Mouse (Mus musculus): ENCODE measurements around the gene Tnr.

The Tnr gene

DNA sequence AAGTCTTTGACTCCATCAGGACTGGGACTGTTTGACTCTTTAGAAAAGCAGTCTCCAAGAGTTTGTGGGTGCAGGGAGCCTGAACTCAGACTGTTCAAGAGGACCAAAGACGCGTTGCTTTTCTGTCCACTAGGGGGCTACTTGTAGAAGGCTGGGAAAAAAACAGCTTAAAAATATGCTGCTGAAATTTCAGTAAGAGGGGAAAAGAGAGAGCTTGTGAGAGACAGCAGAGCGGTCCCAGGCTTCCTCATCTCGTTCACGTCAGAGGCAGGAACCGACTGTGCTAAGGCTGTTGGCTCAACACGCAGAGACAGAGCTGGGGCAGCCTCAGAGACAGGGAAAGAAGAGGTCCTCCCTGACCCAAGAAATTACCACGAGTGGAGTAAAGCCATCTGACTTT is at the start of gene Tnr:
Tnr (plus strand) TSS at position 192 of the 400 bp plus-strand sequence.
- no peak for DNase-seq (ENCODE audit: low read depth in 1 of 2, low spot score in 2 of 2)

DNA sequence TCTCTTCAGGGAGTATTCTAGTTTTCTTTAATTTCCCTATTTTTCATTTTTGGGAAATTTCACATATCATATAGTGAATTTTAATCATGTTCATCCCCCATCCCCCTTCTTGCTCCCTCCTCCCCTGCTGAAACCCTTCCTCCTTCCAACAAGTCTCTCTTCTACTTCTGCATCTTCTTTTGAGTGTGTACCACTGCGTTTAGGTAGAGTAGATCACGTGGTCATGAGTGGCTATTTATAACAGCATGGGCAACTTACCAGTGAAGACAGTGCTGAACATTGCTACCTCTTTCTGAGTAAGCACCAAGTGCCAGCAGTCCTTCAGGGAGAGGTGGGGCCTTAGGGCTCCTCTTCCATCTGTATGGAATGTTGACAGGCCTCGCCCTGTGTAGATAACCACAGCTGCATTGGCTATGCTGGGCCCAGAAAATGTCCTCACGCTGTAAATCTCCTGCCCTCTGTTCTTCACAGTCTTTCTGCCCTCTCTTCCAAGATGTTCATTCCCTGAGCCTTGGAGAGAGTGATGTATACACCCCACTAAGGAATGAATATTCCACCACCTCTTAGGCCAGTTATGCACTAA is 33.6 kb upstream of the Tnr start:
- DNase-seq (ENCODE audit: low read depth in 1 of 2, low spot score in 2 of 2), result no peak

DNA sequence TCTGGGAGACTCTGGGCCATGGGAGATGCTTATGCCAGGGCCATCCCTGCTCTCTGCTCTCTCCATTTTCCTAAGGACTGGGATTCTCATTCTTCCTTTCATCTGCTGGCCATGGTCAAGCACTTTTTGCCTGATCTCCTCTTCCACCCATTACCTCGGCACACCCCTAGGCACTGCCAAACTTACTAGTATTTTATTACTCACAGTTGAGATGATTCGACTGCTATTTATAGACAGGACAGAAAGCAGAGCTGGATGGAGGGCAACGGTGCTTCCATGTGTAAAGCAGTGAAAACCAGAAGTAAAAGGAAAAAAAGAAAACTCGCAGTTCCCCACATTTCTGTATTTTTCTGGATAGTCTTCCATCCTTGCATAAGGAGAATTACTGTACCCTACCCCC is 31.0 kb upstream of the Tnr start:
- DNase-seq (ENCODE audit: low read depth in 1 of 2, low spot score in 2 of 2), result no peak

DNA sequence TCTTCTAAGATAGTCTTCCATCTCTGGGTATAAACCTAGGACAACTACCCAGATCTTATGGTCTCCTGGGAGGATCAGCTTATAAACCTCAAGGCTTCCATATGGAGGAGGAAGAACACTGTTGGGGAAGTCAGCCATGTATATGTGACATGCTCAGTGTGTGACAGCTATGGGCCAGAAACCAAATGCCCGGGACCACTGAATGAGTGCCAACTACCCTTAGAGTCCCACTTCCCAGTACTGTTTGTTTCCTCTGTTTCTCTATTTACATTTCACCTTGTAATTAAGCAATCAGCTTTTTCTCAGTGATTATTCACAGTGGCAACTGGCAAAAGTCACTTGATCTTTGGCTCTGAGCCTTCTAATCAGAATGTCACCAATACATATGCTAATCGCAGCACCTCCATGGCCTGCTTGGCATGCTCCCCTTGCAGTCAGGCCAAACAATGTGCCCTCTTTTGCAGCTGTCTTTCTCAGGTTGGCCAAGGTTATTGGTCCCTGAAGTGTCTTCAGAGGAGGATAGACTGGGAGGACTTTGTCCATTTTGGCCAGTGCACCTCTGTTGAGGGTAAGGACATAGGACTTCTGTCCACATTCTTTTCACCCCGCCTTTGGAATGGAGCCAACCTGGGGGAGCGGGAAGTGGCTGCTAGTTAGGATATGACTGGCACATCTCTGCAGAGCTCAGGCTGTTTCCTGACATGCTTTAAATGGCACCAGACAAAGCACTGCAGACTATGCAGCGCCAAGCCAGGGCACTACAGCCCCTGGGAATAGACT is 29.7 kb upstream of the Tnr start:
- no peak for DNase-seq (ENCODE audit: low read depth in 1 of 2, low spot score in 2 of 2)

DNA sequence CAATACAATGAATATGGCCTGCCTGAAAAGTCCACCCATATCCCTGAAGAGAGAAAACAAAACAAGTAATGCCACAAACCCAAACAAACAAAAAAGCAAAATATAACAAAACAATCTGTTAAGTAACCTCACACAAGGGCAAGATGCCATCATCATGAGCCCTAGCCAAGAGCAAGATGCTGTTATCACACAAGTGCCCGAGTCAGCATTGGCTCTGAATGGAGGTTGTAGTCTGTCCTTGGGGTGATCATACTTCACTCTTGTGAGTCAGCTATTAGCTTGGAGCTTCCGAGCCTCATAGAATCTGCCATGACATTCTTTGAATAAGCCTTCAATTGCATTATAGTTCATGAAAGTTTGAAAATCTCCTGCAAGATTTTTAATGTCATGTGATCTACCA is 25.3 kb upstream of the Tnr start:
- DNase-seq (ENCODE audit: low read depth in 1 of 2, low spot score in 2 of 2), result no peak

DNA sequence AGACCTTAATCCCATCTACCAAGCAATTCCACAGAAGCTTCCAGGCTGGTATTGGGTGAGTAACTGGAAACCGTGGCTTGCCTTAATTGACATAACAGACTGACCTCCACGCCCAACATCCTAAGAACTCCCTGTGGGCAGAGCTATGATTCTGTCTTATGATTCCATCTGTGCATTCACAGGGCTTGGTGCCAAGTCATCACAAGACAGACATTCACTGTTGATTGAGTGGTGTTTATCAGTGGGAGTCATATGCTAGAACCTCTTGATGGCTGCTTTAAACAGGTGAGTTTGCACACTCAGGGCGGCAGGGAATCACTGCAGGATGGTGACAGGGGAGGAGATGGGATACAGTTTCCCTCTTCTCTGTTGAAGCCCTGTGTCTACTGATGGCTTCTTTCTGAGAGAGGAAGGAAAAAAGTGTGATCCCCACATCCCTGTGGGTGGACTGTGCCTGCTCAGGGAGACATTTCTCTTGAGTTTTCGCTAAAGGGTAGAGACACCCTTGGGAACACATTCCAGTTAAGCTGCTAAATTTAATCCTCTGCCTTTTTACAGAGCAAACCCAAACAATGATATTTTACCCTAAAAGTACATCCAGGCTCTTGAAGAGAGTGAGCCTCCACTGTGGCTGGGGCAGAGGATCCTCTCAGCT is 23.6 kb upstream of the Tnr start:
- DNase-seq (ENCODE audit: low read depth in 1 of 2, low spot score in 2 of 2), result no peak

DNA sequence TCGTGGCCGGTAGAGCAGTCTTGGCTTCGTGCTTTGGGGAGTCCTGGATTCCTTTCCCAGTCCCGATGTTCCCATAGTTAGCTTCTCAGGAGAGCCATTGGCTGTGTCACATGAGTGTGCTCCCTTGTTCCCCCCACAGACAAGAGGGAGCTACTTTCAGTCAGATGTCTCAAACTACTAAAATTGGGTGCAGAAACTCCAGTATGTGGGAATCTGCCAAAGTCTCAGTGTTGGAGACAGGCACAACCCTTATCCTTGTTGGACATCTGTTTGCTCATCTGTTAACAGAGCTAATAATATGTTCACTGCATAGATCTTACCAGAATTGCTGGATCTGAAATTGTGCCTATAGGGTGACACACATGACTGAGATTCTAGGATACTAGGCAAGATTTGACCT is 21.7 kb upstream of the Tnr start:
- no peak for DNase-seq (ENCODE audit: low read depth in 1 of 2, low spot score in 2 of 2)

DNA sequence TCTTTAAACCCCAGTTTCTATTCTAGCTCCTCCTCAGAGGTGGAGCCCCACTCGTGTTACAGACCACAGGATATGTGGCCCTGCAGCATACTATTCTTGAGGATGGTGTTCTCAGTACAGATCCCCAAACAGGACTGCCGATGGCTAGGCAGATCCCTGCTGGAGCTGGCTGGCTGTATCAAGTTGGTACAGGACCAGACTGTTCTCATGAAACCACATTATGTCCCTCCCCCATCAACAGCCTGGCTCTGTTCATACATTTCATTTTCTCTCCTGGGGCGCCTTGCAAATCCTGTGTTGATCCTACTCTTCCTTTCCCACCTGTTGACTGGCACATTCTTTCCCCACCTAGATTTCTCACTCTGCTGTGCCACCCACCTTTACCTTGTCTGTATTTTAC is 12.9 kb upstream of the Tnr start:
- DNase-seq (ENCODE audit: low read depth in 1 of 2, low spot score in 2 of 2), result no peak

DNA sequence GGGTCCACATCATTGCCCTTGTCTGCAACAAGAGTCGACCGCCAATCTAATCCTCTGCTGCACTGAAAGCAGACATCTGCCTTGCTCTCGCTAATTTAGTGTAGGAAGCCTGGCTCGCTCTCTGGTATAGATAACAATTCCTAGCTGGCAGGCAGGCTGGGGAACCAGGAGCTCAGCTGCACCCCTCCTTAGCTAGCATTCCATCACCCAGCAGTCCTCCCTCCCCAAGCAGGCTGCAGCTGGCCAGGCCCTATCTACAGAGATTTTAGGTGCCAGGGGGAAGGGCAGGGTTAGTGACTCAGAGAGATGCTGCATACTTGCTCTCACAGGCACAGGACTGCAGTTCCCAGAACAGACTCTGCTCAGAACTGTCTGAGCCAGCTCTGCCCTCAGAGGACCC is 5.9 kb upstream of the Tnr start:
- no peak for DNase-seq (ENCODE audit: low read depth in 1 of 2, low spot score in 2 of 2)

DNA sequence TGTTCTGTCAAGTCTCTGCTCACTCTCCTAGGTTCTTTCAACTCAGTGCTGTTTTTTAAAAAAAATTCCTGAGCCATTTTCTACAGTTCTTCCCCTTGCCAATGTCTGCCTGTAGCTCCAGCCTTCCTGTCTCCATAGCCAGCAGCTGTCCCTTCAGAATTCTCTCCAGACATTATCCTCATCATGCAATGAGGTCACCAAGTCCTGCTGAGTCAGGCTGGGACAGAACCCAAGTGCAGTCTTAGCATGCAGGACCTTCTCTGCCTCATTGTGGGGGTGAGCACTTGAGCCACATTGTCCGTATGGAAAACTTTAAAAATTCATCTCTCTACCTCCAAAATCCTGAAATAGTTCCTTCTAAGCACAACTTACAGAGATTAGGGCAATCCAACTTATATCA is 4.4 kb upstream of the Tnr start:
- DNase-seq (ENCODE audit: low read depth in 1 of 2, low spot score in 2 of 2), result no peak

DNA sequence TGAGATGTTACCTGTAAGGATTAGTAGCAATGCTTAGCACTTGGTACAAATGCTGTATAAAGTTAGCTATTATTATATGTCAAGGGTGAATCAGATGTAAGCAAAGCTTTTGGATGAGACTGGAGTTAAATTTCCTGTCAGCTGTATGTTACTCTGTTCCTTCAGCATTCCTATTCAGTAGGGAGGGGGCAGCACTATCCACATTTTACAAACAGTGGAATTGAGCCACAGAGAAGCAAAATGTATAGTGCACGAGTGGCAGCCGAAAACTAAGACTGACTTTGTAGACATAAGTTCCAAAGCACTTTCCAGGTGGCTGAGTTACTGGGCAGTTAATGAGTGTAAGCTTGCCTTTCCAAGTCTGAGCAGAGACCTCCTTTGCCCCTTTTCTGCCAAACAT is 500 bp upstream of the Tnr start:
- no peak for DNase-seq (ENCODE audit: low read depth in 1 of 2, low spot score in 2 of 2)

DNA sequence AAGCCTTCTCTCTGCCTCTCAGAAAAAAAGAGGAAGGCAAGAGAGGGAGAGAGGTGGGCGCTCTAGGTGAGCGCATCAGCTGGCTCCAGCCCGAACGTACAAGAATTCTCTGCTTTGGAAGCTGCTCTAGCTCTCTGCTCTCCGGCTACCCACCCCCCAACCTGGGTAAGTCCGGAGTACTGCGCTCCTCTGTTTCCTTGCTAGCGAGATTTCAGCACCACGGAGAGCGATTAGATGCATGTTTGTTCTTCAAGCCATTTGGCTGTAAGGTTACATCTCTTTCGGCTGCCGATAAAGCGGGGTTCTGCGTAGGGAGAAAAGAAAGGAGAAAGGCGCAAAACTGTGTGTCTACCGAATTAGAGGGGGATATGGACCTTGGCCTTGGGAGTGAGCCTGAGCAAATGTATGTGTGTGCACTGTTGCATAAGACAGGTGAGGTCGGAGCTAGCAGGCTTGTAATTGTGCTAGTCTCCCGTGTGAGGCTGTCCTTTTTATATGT is 531 bp downstream of the Tnr start:
- no peak for DNase-seq (ENCODE audit: low read depth in 1 of 2, low spot score in 2 of 2)

DNA sequence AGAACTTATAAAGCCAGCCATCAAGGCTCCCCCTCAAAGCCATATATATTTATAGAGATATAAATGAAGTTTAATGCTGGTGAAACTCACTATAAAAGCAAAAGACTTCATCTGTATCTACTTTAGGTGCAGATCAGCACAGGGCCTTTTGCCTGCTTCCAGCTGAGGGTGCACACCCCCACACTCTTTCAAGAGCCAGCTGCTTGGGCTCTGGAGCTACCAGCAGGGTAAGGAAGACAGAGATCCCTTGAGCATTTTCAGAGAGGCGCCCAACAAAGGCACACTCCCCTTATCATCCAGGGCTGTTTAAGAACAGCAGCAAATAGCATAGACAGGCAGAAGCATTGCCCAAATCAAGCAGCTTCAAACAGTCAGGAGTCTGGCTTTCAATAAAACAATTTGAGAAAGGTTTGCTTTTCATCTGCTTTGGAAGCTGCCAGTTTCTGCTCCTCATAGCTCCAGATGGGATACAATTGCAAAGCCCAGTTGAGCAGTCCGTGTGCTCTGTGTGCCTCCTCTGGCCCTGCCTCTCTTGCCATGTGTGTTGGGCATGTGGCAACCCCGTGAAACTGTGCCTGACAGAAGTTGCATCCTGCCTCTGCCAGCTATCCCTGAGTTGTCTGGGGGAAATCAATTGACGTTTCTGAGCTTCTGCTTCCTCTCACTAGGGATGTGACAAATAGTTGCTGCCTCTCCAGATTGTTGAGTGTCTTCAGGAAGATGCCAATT is 9.4 kb downstream of the Tnr start:
- DNase-seq (ENCODE audit: low read depth in 1 of 2, low spot score in 2 of 2), result no peak

DNA sequence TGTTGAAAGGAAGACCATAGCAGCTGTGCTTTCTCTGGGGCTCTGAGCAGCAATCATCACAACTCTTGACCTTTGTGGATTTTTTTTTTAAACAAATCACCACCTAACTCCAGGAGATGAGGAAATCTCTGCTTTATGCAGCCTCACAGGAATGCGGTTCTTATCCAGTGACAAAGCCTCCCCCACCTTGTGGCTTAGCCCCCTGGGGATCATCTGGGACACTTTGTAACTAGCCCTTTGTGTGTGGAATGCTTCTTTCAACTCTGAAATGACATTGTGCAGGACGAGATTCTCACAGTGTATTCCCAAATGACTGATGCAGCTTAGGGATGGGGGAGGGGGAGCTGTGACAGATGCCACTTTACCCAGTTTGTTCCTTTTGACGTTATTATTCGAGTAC is 12.0 kb downstream of the Tnr start:
- DNase-seq (ENCODE audit: low read depth in 1 of 2, low spot score in 2 of 2), result no peak

DNA sequence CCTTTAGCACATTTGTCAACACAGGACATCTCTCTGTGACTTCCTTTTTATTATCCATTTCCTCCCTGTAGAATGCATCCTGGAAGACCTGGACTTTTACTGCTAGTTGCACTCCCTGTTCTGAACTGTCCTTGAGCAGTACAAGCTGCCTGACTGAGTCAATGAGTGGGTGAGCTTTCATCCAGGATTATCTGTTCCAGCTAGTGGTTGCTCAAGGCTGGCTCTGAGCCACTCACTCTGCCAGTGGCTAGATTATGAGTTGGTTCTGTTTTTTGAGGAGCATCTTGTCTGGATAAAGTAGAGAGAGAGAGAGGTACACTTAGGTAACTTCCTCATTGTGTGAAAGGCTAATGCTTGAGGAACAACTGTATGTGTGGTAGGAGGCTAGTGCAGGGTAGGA is 14.0 kb downstream of the Tnr start:
- DNase-seq (ENCODE audit: low read depth in 1 of 2, low spot score in 2 of 2), result no peak

DNA sequence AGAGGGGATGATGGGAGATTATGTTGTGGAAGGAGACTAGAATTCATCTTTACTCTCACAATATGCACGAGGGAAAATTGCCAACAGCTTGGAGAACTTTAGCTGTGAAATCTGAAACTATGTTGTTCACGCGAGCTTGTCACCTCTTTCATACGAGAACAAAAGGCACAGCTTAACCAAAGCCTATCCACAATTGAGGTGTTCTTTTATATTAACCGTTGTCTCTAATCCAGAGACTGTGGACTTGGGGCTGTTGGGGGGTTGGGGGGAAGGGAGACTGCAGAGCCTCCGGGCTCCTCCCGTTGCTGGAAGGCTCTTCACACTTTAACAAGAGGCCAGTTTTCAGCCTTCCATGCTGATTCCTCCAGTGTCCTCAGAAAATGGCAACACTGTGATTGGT is 14.5 kb downstream of the Tnr start:
- DNase-seq (ENCODE audit: low read depth in 1 of 2, low spot score in 2 of 2), result no peak

DNA sequence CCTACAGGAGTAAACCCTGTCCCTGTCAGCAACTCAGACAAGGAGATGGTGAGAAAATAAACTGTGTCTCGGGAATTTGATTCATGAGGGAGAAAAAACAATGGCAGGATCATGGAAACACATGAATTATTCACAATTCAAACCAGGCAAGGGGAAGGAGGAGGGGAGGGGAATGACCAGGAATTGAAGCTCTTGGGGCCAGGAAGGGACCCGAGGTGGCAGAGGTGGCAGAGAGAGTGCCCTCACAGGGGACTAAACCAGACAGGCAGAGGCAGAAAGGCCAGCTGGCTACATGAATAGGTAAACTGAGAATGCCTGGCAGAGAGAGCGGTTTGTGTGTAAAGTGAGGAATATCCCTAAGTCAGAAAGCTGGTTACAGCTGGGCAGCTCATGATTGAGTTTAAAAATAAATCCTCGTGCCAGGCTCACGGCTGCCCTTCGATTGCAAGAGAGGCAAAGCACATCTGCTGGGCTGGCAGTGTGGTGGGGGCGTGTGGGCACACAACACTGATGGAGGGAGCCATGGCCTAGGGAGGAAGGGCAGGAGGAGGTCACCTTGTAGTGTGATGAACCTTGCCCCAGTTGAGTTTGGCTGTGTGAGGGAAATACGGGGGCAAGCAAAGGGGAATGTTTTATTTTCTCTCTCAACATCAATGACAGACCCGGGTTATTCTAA is 22.0 kb downstream of the Tnr start:
- no peak for DNase-seq (ENCODE audit: low read depth in 1 of 2, low spot score in 2 of 2)

DNA sequence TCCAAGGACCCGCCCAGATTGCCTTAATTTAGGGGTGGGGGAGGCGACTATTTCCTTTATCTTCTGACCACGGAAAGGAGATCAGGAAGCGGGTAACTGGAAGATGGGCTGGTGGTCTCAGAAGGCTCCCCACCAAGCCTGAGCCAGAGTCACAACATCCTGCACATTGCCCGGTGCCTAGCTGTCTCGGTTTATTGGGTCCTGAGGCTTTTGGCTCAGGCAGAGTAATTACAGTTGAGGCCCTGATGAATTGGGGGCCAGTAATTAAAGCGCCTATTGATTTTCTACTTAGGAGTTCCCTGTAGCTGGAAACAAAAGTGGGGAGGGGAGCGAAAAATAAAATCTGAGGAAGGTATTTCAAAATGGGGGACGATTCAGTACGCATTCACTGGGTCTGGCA is 27.5 kb downstream of the Tnr start:
- no peak for DNase-seq (ENCODE audit: low read depth in 1 of 2, low spot score in 2 of 2)

DNA sequence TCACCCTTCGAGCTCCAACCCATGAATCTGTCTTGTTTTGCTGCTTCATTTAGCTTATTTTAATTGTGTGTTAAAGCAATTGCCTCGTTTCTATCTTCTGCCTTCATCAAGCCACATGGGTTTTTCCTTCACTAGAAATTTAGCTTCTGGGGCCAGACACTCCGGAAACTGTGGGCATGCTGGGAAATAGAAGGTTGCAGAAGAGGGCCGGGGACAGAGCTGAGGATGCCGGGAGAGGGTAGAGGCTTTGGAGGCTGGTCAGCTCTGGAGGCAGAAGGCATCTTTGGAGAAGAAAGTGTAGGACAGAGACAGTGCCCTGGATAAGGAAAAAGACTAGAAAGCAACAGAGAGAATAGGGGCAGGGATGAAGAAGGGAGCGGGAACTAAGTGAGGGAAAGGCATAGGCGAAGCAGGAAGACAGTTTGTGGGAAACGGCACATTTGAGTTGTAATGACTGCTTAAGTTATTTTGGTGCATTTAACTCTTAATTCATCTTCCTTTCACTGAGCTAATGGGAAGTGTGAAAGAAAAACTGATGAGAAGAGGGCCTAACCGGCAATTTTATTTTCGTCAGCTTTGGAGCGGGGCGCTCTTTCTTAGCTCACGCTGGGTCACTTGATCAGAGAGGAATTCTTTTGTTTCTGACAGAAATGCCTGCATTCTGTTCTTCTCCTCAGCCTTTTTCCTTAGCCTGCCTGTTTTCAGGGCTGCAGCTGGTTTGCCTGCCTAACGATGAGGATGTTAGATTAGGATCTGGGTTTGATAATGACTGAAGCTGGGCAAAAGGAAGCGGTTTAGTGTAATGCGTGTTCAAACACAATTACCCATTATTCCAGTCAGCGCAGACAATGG is 28.2 kb downstream of the Tnr start:
- no peak for DNase-seq (ENCODE audit: low read depth in 1 of 2, low spot score in 2 of 2)

DNA sequence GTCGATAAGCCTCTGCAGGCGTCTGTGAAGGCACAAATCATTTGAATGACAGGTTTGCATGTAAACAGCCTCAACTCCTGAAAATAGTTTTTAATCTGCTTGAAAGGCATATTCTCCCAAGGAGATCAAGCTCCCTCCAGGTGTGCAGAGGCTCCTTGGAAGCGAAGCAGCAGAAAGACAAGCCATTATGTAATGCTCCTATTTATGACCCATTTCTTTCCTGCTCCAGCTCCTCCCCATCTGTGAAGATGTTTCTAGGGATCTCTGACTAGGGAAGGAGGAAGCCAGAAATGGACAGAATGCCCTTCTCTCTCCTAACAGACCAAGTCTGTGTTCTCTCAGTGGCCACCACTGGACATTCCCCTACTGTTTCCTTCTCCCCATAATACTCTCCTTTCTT is 38.0 kb downstream of the Tnr start:
- DNase-seq (ENCODE audit: low read depth in 1 of 2, low spot score in 2 of 2), result no peak

Measured in monocyte, adult 2 months (primary cell).